Mouse (Mus musculus) stomach, embryonic 16.5 days (tissue): ENCODE data around the gene Baz2a. TPM values are rescaled to one million over a fixed set of nuclear protein-coding genes. Genes with fewer than 3 reads are reported as not detected.

ENCODE experiments used
- ATAC-seq: fragments of 200-750 bp; cut with Nextera tagmentation; 2 replicates; pipeline ENCODE4 v1.8.0; 2017; ENCODE audit warnings: moderate number of reproducible peaks, moderate TSS enrichment; ENCODE audit not compliant: insufficient read depth, low FRiP score
- H3K27ac ChIP-seq: fragments of 300-500 bp; sonication (generic); 2 replicates; pipeline ENCODE4 v1.5.1; 2014; ENCODE audit warnings: low read length
- H3K27me3 ChIP-seq: fragments of 300-500 bp; sonication (generic); 2 replicates; pipeline ENCODE4 v1.6.1; 2014; ENCODE audit warnings: low read length, control low read depth, mixed read lengths; ENCODE audit not compliant: control insufficient read depth, insufficient read depth
- H3K36me3 ChIP-seq: fragments of 300-500 bp; sonication (generic); 2 replicates; pipeline ENCODE4 v1.6.1; 2014; ENCODE audit warnings: low read length; ENCODE audit not compliant: control insufficient read depth, insufficient read depth
- H3K4me1 ChIP-seq: fragments of 300-500 bp; sonication (generic); 2 replicates; pipeline ENCODE4 v1.6.1; 2014; ENCODE audit warnings: low read length, control low read depth, mixed read lengths; ENCODE audit not compliant: control insufficient read depth, insufficient read depth
- H3K4me2 ChIP-seq: fragments of 300-500 bp; sonication (generic); 2 replicates; pipeline ENCODE4 v1.6.1; 2014; ENCODE audit warnings: low read depth, low read length, mixed read lengths
- H3K4me3 ChIP-seq: fragments of 300-500 bp; sonication (generic); replicated peaks from 2 replicates; pipeline ENCODE4 v1.5.1; 2014; ENCODE audit warnings: mild to moderate bottlenecking, low read length
- H3K9ac ChIP-seq: fragments of 300-500 bp; sonication (generic); 2 replicates; pipeline ENCODE4 v1.6.1; 2014; ENCODE audit warnings: low read length
- H3K9me3 ChIP-seq: fragments of 300-500 bp; sonication (generic); replicated peaks from 2 replicates; pipeline ENCODE4 v1.6.1; 2016; ENCODE audit warnings: low read length, control low read depth; ENCODE audit not compliant: control insufficient read depth
- WGBS: fragments of 180-500 bp; shearing (Covaris S2); extraction: QIAGEN DNeasy Blood & Tissue Kit; methylation state at CpG from one replicate; pipeline ENCODE4 v1.1.7; 2014; 5-methylcytosine and 5-hydroxymethylcytosine counted together
- polyA plus RNA-seq: library from polyadenylated mRNA; unstranded; fragments of >200 nt; fragmentation: Nextera tagmentation; extraction: Ambion mirVana; gene quantifications from 2 replicates; pipeline ENCODE4 v1.2.1, GENCODE M21; 2015

Baz2a gene
- polyA plus RNA-seq, 1 experiment from 2014 or later = 8.3 TPM

- Histone ChIP-seq H3K9ac (no peak overlapping the region), H3K4me3 (no peak overlapping the region), H3K27me3 (no peaks in the 10 kb centered on the region), H3K36me3 (peaks cover 45% of the 10 kb centered on the region), H3K4me2 (no peak overlapping the region), H3K27ac (no peak overlapping the region), H3K9me3 (no peaks in the 10 kb centered on the region), H3K4me1 (peaks cover 21% of the 10 kb centered on the region)
- WGBS = 88% methylated on average over 5 of the region's 5 CpGs
- no peak for ATAC-seq
Measured at GRCm38 (mm10) chr10:128088181-128088580, 3.2 kb upstream of the Baz2a start.

GRCm38 (mm10) chr10:128089842-128090241 is 1.5 kb upstream of the Baz2a start:
- H3K4me1 ChIP-seq = peaks cover 30% of the 10 kb centered on the region
- no peaks in the 10 kb centered on the region for H3K9me3 ChIP-seq
- peaks cover 43% of the 10 kb centered on the region for H3K36me3 ChIP-seq
- no peak overlapping the region for H3K4me3 ChIP-seq
- no peak for ATAC-seq
- H3K4me2 ChIP-seq = no peak overlapping the region
- H3K27me3 ChIP-seq = no peaks in the 10 kb centered on the region
- no peak overlapping the region for H3K27ac ChIP-seq
- H3K9ac ChIP-seq = no peak overlapping the region
- WGBS = 59% methylated on average over 5 of the region's 5 CpGs

GRCm38 (mm10) chr10:128090651-128091563 is 470 bp upstream of the Baz2a start:
- 5% methylated on average over 14 of the region's 14 CpGs for WGBS
- Histone ChIP-seq H3K4me2 (peak overlapping the region; percentile 91), H3K27me3 (no peaks in the 10 kb centered on the region), H3K4me3 (peak overlapping the region; percentile 83), H3K9ac (peak overlapping the region; percentile 87), H3K4me1 (peaks cover 23% of the 10 kb centered on the region), H3K9me3 (no peaks in the 10 kb centered on the region), H3K27ac (peak overlapping the region; percentile 97), H3K36me3 (peaks cover 33% of the 10 kb centered on the region; the same call in 1 of the 2 replicates)
- peak; percentile 39 for ATAC-seq

- Histone ChIP-seq H3K36me3 (peaks cover 21% of the 10 kb centered on the region; the same call in 1 of the 2 replicates), H3K4me2 (peak overlapping the region; percentile 91), H3K4me1 (peaks cover 28% of the 10 kb centered on the region), H3K9me3 (no peaks in the 10 kb centered on the region), H3K27me3 (no peaks in the 10 kb centered on the region), H3K9ac (peak overlapping the region; percentile 87), H3K27ac (peak overlapping the region; percentile 97), H3K4me3 (peak overlapping the region; percentile 83)
- ATAC-seq = peak; percentile 63
- WGBS = 1% methylated on average over 79 of the region's 88 CpGs
Measured at GRCm38 (mm10) chr10:128092506-128093495, 1.4 kb downstream of the Baz2a start.

- peak overlapping the region; percentile 91 for H3K4me2 ChIP-seq
- H3K4me3 ChIP-seq = peak overlapping the region; percentile 83
- no peaks in the 10 kb centered on the region for H3K27me3 ChIP-seq
- H3K4me1 ChIP-seq = peaks cover 28% of the 10 kb centered on the region
- no peak for ATAC-seq
- H3K27ac ChIP-seq = peak overlapping the region; percentile 97
- no peaks in the 10 kb centered on the region for H3K9me3 ChIP-seq
- peak overlapping the region; percentile 87 for H3K9ac ChIP-seq
- 29% methylated on average over 13 of the region's 13 CpGs for WGBS
- peaks cover 13% of the 10 kb centered on the region; the same call in 1 of the 2 replicates for H3K36me3 ChIP-seq
Measured at GRCm38 (mm10) chr10:128093496-128094294, 2.3 kb downstream of the Baz2a start.

GRCm38 (mm10) chr10:128094340-128094968 is 3.1 kb downstream of the Baz2a start:
- peak; percentile 82 for ATAC-seq
- no peaks in the 10 kb centered on the region for H3K27me3 ChIP-seq
- H3K4me1 ChIP-seq = peaks cover 28% of the 10 kb centered on the region
- H3K9ac ChIP-seq = peak overlapping the region; percentile 61
- H3K9me3 ChIP-seq = no peaks in the 10 kb centered on the region
- H3K27ac ChIP-seq = peak overlapping the region; percentile 97
- 13% methylated on average over 19 of the region's 19 CpGs for WGBS
- peak overlapping the region; percentile 83 for H3K4me3 ChIP-seq
- peak overlapping the region; percentile 91 for H3K4me2 ChIP-seq
- H3K36me3 ChIP-seq = peaks cover 7% of the 10 kb centered on the region; the same call in 1 of the 2 replicates

GRCm38 (mm10) chr10:128095003-128095636 is 3.7 kb downstream of the Baz2a start:
- H3K27me3 ChIP-seq = no peaks in the 10 kb centered on the region
- peaks cover 28% of the 10 kb centered on the region for H3K4me1 ChIP-seq
- H3K9ac ChIP-seq = peak overlapping the region; percentile 29; the same call in 1 of the 2 replicates
- no peaks in the 10 kb centered on the region for H3K36me3 ChIP-seq
- peak overlapping the region; percentile 83 for H3K4me3 ChIP-seq
- ATAC-seq = no peak
- peak overlapping the region; percentile 97 for H3K27ac ChIP-seq
- no peaks in the 10 kb centered on the region for H3K9me3 ChIP-seq
- WGBS = 33% methylated on average over 9 of the region's 9 CpGs
- H3K4me2 ChIP-seq = peak overlapping the region; percentile 91
